Mouse (Mus musculus) liver, embryonic 14.5 days (tissue): ENCODE measurements around the gene Mlx.

Experiments used
- CTCF ChIP-seq: IDR thresholded peaks from 2 replicates; pipeline ENCODE4 v1.5.1; 2016; ENCODE audit warnings: antibody characterized with exemption, low read depth, control low read depth
- EP300 ChIP-seq: IDR thresholded peaks from 2 replicates; pipeline ENCODE4 v1.6.1; 2016; ENCODE audit warnings: antibody characterized with exemption, low read depth

DNA sequence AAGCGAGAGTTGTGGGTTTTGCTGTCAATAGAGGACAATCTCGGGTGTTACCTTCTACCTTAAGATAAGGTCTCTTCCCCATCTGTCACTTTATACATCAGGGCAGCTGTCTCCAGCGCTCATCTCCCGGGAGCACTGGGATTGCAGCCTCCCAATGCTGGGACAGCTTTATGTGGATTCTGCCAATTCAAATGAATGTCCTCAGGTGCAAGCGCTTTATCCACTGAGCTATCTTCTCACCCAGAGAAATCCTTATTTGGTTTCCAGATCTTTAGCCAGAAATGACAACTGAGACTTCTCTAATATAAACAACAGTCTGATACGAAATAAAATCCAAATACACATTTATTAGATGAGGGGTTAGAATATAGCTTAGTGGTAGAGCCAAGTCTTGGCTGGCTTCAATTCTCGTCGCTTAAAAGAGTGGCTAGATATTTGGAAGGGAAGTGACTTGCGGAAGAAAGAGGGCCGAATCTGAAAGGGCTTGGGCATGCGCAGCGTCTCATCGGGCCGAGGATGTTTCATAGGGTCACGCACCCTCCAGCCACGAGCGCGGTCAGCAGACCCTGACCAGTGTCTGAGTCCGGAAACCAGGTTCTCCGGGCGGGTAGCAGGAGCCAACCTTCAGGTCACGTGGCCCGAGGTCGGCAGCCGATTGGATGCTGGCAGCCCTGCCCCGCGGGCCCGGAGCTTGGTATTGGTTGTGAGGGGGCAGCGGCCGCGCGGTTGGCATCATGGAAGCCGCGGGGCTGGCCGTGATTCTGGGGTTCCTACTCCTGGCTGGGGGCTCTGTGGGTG lies 17.5 kb upstream of the Mlx start, which contains the start of gene Naglu:
- no peak for TF ChIP-seq CTCF
- no peak for TF ChIP-seq EP300
